Mouse (Mus musculus) olfactory bulb, adult 2 months (tissue): ENCODE measurements around the gene Pom121. TPM values are rescaled to one million over a fixed set of nuclear protein-coding genes. Genes with fewer than 3 reads are reported as not detected.

Experiments
- H3K27ac ChIP-seq: fragments of 200-500 bp; 2 replicates; pipeline ENCODE4 v1.5.1; 2012; ENCODE audit warnings: low read depth, low read length; ENCODE audit not compliant: insufficient read depth
- H3K4me1 ChIP-seq: fragments of 200-500 bp; 2 replicates; pipeline ENCODE4 v1.6.1; 2012; ENCODE audit warnings: low read length; ENCODE audit not compliant: control insufficient read depth, insufficient read depth
- H3K4me3 ChIP-seq: fragments of 200-500 bp; 2 replicates; pipeline ENCODE4 v1.5.1; 2012; ENCODE audit warnings: mild to moderate bottlenecking, low read depth, low read length, moderate library complexity; ENCODE audit not compliant: insufficient read depth
- CTCF ChIP-seq: fragments of 200-500 bp; IDR thresholded peaks from 2 replicates; pipeline ENCODE4 v1.5.1; 2012; ENCODE audit warnings: low read depth, mild to moderate bottlenecking, low read length, moderate library complexity; ENCODE audit not compliant: insufficient read depth
- POLR2A ChIP-seq: fragments of 200-500 bp; IDR thresholded peaks from 2 replicates; pipeline ENCODE4 v1.6.1; 2012; ENCODE audit warnings: mild to moderate bottlenecking, low read depth, low read length, moderate library complexity; ENCODE audit not compliant: insufficient read depth
- WGBS: fragments of 180-500 bp; shearing (Covaris S2); methylation state at CpG from one replicate; pipeline ENCODE4 v1.1.7; 2018; 5-methylcytosine and 5-hydroxymethylcytosine counted together
- polyA plus RNA-seq: library from polyadenylated mRNA; stranded (reverse); fragments of >200 nt; gene quantifications from 2 replicates; pipeline ENCODE4 v1.2.4, GENCODE M21; 2012; ENCODE audit warnings: low replicate concordance; ENCODE audit not compliant: missing spikeins, insufficient read depth, insufficient read length

Pom121 gene
- polyA plus RNA-seq, 1 experiment = not detected

GRCm38 (mm10) chr5:135357556-135357955 lies 36.8 kb downstream of the Pom121 start:
- TF ChIP-seq POLR2A = no peak
- no peak for TF ChIP-seq CTCF
- 78% methylated on average over 2 of the region's 2 CpGs for WGBS

GRCm38 (mm10) chr5:135356090-135356489 lies 38.3 kb downstream of the Pom121 start:
- 11% methylated on average over 1 of the region's 1 CpGs for WGBS
- TF ChIP-seq POLR2A = no peak
- no peak for TF ChIP-seq CTCF
- no peak overlapping the region for H3K27ac ChIP-seq
- H3K4me1 ChIP-seq = no peaks in the 10 kb centered on the region
- H3K4me3 ChIP-seq = no peak overlapping the region

More at GRCm38 (mm10) chr5:135357556-135357955, 36.8 kb downstream of the Pom121 start:
- Histone ChIP-seq H3K4me1 (no peaks in the 10 kb centered on the region), H3K27ac (no peak overlapping the region), H3K4me3 (no peak overlapping the region)

GRCm38 (mm10) chr5:135353564-135353963 lies 40.8 kb downstream of the Pom121 start:
- no peak overlapping the region for H3K27ac ChIP-seq
- WGBS = 20% methylated on average over 20 of the region's 20 CpGs
- no peak overlapping the region for H3K4me3 ChIP-seq
- no peak for TF ChIP-seq CTCF
- no peak for TF ChIP-seq POLR2A
- no peaks in the 10 kb centered on the region for H3K4me1 ChIP-seq

DNA sequence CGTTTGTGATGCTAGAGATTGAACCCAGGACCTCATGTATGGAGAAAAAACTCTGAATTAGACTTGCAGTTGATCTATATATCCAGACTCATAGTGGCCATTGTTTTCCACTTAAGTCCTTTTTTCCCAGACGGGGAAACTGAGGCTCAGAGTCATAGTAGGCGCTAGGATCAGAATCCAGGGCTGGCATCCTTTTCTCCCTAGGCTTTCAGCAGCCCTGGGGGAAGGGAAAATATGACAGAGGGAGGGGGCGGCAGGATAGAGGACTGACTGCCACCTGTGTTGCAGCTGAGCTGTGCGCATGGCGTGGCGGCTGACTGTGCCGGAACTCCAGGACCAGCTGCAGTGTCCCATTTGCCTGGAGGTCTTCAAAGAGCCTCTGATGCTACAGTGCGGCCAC lies 41.4 kb downstream of the Pom121 start, which contains the start of gene Trim50:
Gene Trim50, plus strand, starts transcription at position 301 of the 400 bp plus-strand sequence.
- Histone ChIP-seq H3K27ac (no peak within 1 kb of the TSS), H3K4me3 (no peak within 1 kb of the TSS), H3K4me1 (no peaks in the 10 kb centered on the region)
- TF ChIP-seq POLR2A (no peak), CTCF (no peak)
- 53% methylated on average over 9 of the region's 9 CpGs for WGBS

DNA sequence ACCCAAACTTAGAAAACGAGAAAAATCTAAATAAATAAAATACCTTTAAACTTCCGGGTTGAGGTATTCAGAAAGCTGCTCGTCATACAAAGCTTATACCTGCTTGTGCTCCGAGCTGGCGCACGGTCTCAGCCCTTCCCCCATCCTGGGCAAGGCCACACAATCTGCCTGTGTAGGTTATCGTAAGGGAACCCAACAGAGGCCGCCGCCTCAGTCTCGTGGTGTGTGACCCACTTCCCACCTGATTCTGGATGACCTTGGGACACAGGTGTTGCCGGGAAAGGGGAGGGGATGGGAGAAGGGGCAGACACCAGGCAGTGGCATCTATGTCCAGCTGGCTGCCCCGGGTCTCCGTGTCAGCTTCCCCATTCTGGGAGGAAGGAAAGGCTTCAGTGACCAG lies 42.7 kb downstream of the Pom121 start:
- no peak overlapping the region for H3K4me3 ChIP-seq
- no peak for TF ChIP-seq CTCF
- TF ChIP-seq POLR2A = no peak
- no peaks in the 10 kb centered on the region for H3K4me1 ChIP-seq
- no peak overlapping the region for H3K27ac ChIP-seq
- 86% methylated on average over 13 of the region's 13 CpGs for WGBS

DNA sequence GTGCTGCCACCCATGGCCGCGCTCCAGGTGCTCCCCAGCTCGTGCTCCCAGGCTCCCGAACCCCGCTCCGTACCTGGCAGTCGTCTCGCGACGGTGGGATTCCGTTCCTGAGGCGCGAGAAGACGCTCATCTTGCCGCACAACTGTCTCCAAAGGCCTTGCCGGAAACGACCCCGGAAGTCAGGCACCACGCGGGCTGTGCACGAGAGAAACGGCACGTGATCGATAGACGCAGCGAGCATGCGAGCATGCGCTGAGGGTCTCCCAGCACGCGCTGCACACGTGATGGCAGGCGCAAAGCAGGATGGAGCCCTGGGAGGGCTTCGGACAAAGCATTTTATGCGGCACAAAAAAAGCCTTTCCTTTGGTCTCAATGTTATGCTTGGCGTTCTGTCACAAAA lies 44.5 kb downstream of the Pom121 start, which contains the start of gene Fkbp6:
Gene Fkbp6, minus strand, starts transcription at position 183 of the 400 bp plus-strand sequence.
- Histone ChIP-seq H3K27ac (no peak within 1 kb of the TSS), H3K4me1 (no peaks in the 10 kb centered on the region), H3K4me3 (no peak within 1 kb of the TSS)
- TF ChIP-seq CTCF (no peak), POLR2A (no peak)
- 89% methylated on average over 35 of the region's 35 CpGs for WGBS

GRCm38 (mm10) chr5:135347511-135348011 lies 46.8 kb downstream of the Pom121 start:
- 70% methylated on average over 4 of the region's 4 CpGs for WGBS
- no peak overlapping the region for H3K27ac ChIP-seq
- no peak overlapping the region for H3K4me3 ChIP-seq
- TF ChIP-seq CTCF = no peak
- no peak for TF ChIP-seq POLR2A
- H3K4me1 ChIP-seq = no peaks in the 10 kb centered on the region

- Histone ChIP-seq H3K4me3 (no peak overlapping the region), H3K4me1 (no peaks in the 10 kb centered on the region), H3K27ac (no peak overlapping the region)
- 16% methylated on average over 1 of the region's 1 CpGs for WGBS
- TF ChIP-seq POLR2A = no peak
- TF ChIP-seq CTCF = no peak
Observed at GRCm38 (mm10) chr5:135346430-135346829, 47.9 kb downstream of the Pom121 start.

- WGBS = 72% methylated on average over 7 of the region's 7 CpGs
- TF ChIP-seq POLR2A = no peak
- no peak for TF ChIP-seq CTCF
- H3K4me1 ChIP-seq = no peaks in the 10 kb centered on the region
- H3K27ac ChIP-seq = no peak overlapping the region
- no peak overlapping the region for H3K4me3 ChIP-seq
Observed at GRCm38 (mm10) chr5:135345989-135346388, 48.4 kb downstream of the Pom121 start.

DNA sequence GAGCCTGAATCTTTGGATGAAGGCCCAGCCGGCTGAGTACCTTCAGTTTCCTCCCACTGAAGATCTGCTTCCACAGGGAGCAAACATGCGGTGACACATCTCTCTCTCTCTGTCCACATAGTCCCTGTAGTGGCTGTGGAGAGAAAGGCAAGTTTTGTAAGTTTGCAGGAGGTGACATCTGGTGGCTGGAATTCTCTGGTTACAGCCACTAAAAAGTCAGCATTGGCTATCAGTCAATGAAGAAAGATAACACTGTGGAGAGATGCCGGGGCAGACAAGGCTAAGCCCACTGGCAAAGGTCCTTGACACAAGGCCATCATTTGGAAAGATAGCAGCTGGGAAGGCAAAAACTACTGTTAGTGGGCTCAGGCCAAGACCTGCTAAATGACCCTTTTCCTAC lies 56.8 kb downstream of the Pom121 start:
- WGBS = 78% methylated on average over 3 of the region's 3 CpGs
- TF ChIP-seq CTCF (no peak), POLR2A (no peak)
- H3K4me3 ChIP-seq = no peak overlapping the region
- no peak overlapping the region for H3K27ac ChIP-seq
- H3K4me1 ChIP-seq = no peaks in the 10 kb centered on the region
